Mouse (Mus musculus): ENCODE data around the gene Pde4d.
A peak's percentile ranks its signal among the peaks of the same experiment; 100 is the strongest.

Gene Pde4d

GRCm38 (mm10) chr13:109362340-109362739, 912.6 kb downstream of the Pde4d start:
- DNase-seq (ENCODE audit: low read depth, low spot score): peak; percentile 39

- DNase-seq (ENCODE audit: low read depth, low spot score): no peak
Observed at GRCm38 (mm10) chr13:109374465-109374864, 924.7 kb downstream of the Pde4d start.

- no peak for DNase-seq (ENCODE audit: low read depth, low spot score)
Observed at GRCm38 (mm10) chr13:109376681-109377080, 926.9 kb downstream of the Pde4d start.

- no peak for DNase-seq (ENCODE audit: low read depth, low spot score)
Observed at GRCm38 (mm10) chr13:109380149-109380548, 930.4 kb downstream of the Pde4d start.

- DNase-seq (ENCODE audit: low read depth, low spot score): peak; percentile 36
Observed at GRCm38 (mm10) chr13:109388626-109389220, 939.0 kb downstream of the Pde4d start.

GRCm38 (mm10) chr13:109402396-109402795, 952.6 kb downstream of the Pde4d start:
- no peak for DNase-seq (ENCODE audit: low read depth, low spot score)

GRCm38 (mm10) chr13:109402936-109403335, 953.2 kb downstream of the Pde4d start:
- no peak for DNase-seq (ENCODE audit: low read depth, low spot score)

- DNase-seq (ENCODE audit: low read depth, low spot score): no peak
Observed at GRCm38 (mm10) chr13:109406341-109406740, 956.6 kb downstream of the Pde4d start.

GRCm38 (mm10) chr13:109407371-109407770, 957.6 kb downstream of the Pde4d start:
- DNase-seq (ENCODE audit: low read depth, low spot score): no peak

- DNase-seq (ENCODE audit: low read depth, low spot score): no peak
Observed at GRCm38 (mm10) chr13:109420426-109420825, 970.7 kb downstream of the Pde4d start.

- no peak for DNase-seq (ENCODE audit: low read depth, low spot score)
Observed at GRCm38 (mm10) chr13:109424906-109425305, 975.2 kb downstream of the Pde4d start.

- DNase-seq (ENCODE audit: low read depth, low spot score): no peak
Observed at GRCm38 (mm10) chr13:109425548-109425947, 975.8 kb downstream of the Pde4d start.

- DNase-seq (ENCODE audit: low read depth, low spot score): no peak
Observed at GRCm38 (mm10) chr13:109426058-109426457, 976.3 kb downstream of the Pde4d start.

GRCm38 (mm10) chr13:109427541-109427940, 977.8 kb downstream of the Pde4d start:
- no peak for DNase-seq (ENCODE audit: low read depth, low spot score)

GRCm38 (mm10) chr13:109429544-109429943, 979.8 kb downstream of the Pde4d start:
- no peak for DNase-seq (ENCODE audit: low read depth, low spot score)

- DNase-seq (ENCODE audit: low read depth, low spot score): no peak
Observed at GRCm38 (mm10) chr13:109437231-109437776, 987.6 kb downstream of the Pde4d start.

- no peak for DNase-seq (ENCODE audit: low read depth, low spot score)
Observed at GRCm38 (mm10) chr13:109439436-109440161, 989.9 kb downstream of the Pde4d start.

GRCm38 (mm10) chr13:109440331-109440730, 990.6 kb downstream of the Pde4d start:
- DNase-seq (ENCODE audit: low read depth, low spot score): peak; percentile 83

GRCm38 (mm10) chr13:109440881-109441280, 991.1 kb downstream of the Pde4d start:
- DNase-seq (ENCODE audit: low read depth, low spot score): peak; percentile 82

GRCm38 (mm10) chr13:109441401-109441973, 991.7 kb downstream of the Pde4d start:
- DNase-seq (ENCODE audit: low read depth, low spot score): peak; percentile 61

- no peak for DNase-seq (ENCODE audit: low read depth, low spot score)
Observed at GRCm38 (mm10) chr13:109446138-109446537, 996.4 kb downstream of the Pde4d start.

- DNase-seq (ENCODE audit: low read depth, low spot score): no peak
Observed at GRCm38 (mm10) chr13:109448121-109448520, 998.4 kb downstream of the Pde4d start.

GRCm38 (mm10) chr13:109474344-109474743, 1024.6 kb downstream of the Pde4d start:
- DNase-seq (ENCODE audit: low read depth, low spot score): no peak

Measured in telencephalon, adult 2 months (tissue).